9 mouse cellular contexts compared by ENCODE assay signal in genomic region chr13:58213801-58214200, GRCm38 (mm10). TPM values are rescaled to one million over a fixed set of nuclear protein-coding genes. Genes with fewer than 3 reads are reported as not detected.
DNase-seq lines count a peak whose midpoint lies in the region; ATAC-seq and TF ChIP-seq lines count a peak whose summit lies in the region.
"Had no signal": no experiment of that assay in that cellular context is flagged by ENCODE, and none has a peak within 500 bp of the region (broad histone marks: within the 10 kb centered on the region; RNA-seq: fewer than 3 reads in every experiment).

No protein-coding gene starts in this region.

- no peaks in the 10 kb centered on the region for H3K9me3 ChIP-seq in heart, embryonic 12.5 days (replicated peaks)
- no peaks in the 10 kb centered on the region for H3K9me3 ChIP-seq in ES-Bruce4 (replicated peaks; ENCODE audit: control insufficient read depth, insufficient read depth, low read length, poor library complexity, severe bottlenecking)
- H3K9me3 ChIP-seq in hindbrain, embryonic 13.5 days: no peaks in the 10 kb centered on the region
- no peaks in the 10 kb centered on the region for H3K9me3 ChIP-seq in midbrain, postnatal 0 days (ENCODE audit: low read length)

- no peak for ATAC-seq in heart, embryonic 12.5 days (ENCODE audit: insufficient number of reproducible peaks, low FRiP score)
- ATAC-seq in hindbrain, embryonic 13.5 days (ENCODE audit: low FRiP score): no peak
- no peak for ATAC-seq in midbrain, postnatal 0 days (ENCODE audit: low FRiP score)
- ATAC-seq: Patski had no signal

- TF ChIP-seq POLR2A in ES-Bruce4 (IDR thresholded peaks at IDR 0.05; ENCODE audit: insufficient read depth, low read length): no peak

- H3K9ac ChIP-seq in heart, embryonic 12.5 days: peak overlapping the region; percentile 50; the same call in 1 of the 2 replicates
- no peak overlapping the region for H3K9ac ChIP-seq in ES-Bruce4 (ENCODE audit: low read depth, poor library complexity, severe bottlenecking)
- peak overlapping the region; percentile 98 for H3K9ac ChIP-seq in hindbrain, embryonic 13.5 days
- no peak overlapping the region for H3K9ac ChIP-seq in midbrain, postnatal 0 days (replicated peaks; ENCODE audit: low read length, poor library complexity, severe bottlenecking)

- peaks cover 32% of the 10 kb centered on the region for H3K4me1 ChIP-seq in heart, embryonic 12.5 days (replicated peaks)
- H3K4me1 ChIP-seq in ES-Bruce4 (ENCODE audit: control insufficient read depth, insufficient read depth, low read length): no peaks in the 10 kb centered on the region
- peaks cover 35% of the 10 kb centered on the region for H3K4me1 ChIP-seq in hindbrain, embryonic 13.5 days (replicated peaks)
- peaks cover 10% of the 10 kb centered on the region; the same call in 1 of the 2 replicates for H3K4me1 ChIP-seq in midbrain, postnatal 0 days (ENCODE audit: insufficient read depth, low read length)

- no peak for TF ChIP-seq EP300 in ES-Bruce4 (IDR thresholded peaks at IDR 0.05; ENCODE audit: insufficient read depth, low read depth, low read length)

- H3K4me3 ChIP-seq in heart, embryonic 12.5 days: peak overlapping the region; percentile 73
- H3K4me3 ChIP-seq in ES-Bruce4 (ENCODE audit: low read depth, low read length): peak overlapping the region; percentile 25; the same call in 1 of the 2 replicates
- H3K4me3 ChIP-seq in hindbrain, embryonic 13.5 days: peak overlapping the region; percentile 100
- peak overlapping the region; percentile 99; the same call in 1 of the 2 replicates for H3K4me3 ChIP-seq in midbrain, postnatal 0 days (ENCODE audit: low read depth, low read length)

- 43% methylated on average over 8 of the region's 8 CpGs for WGBS in heart, embryonic 12.5 days
- 66% methylated on average over 8 of the region's 8 CpGs for WGBS in hindbrain, embryonic 13.5 days
- 63% methylated on average over 8 of the region's 8 CpGs for WGBS in midbrain, postnatal 0 days

- no peak for TF ChIP-seq CTCF in ES-Bruce4 (IDR thresholded peaks at IDR 0.05; ENCODE audit: low read depth, low read length)
- no peak for TF ChIP-seq CTCF in midbrain, postnatal 0 days (IDR thresholded peaks at IDR 0.05)

- H3K36me3 ChIP-seq in heart, embryonic 12.5 days: no peaks in the 10 kb centered on the region
- no peaks in the 10 kb centered on the region; the same call in 1 of the 2 replicates for H3K36me3 ChIP-seq in ES-Bruce4 (ENCODE audit: control insufficient read depth, insufficient read depth, low read length, poor library complexity, severe bottlenecking)
- no peaks in the 10 kb centered on the region for H3K36me3 ChIP-seq in hindbrain, embryonic 13.5 days
- H3K36me3 ChIP-seq in midbrain, postnatal 0 days (ENCODE audit: insufficient read depth, low read length): no peaks in the 10 kb centered on the region

- peak overlapping the region; percentile 84 for H3K4me2 ChIP-seq in heart, embryonic 12.5 days
- peak overlapping the region; percentile 87 for H3K4me2 ChIP-seq in hindbrain, embryonic 13.5 days
- peak overlapping the region; percentile 70 for H3K4me2 ChIP-seq in midbrain, postnatal 0 days (ENCODE audit: low read depth, low read length, poor library complexity, severe bottlenecking)

- DNase-seq in heart, adult 9 months (ENCODE audit: low spot score in 2 of 2): no peak
- no peak for DNase-seq in midbrain, postnatal 0 days (ENCODE audit: low spot score)
- DNase-seq in urinary bladder, postnatal 25 days (ENCODE audit: low spot score): no peak
- no peak for DNase-seq in retina, postnatal 1 day
- no peak for DNase-seq in kidney, adult 9 months

- H3K27me3 ChIP-seq in heart, embryonic 12.5 days (replicated peaks): 0 out of 2 replicates have a peak, but pooled peaks cover 3% of the 10 kb centered on the region
- H3K27me3 ChIP-seq in ES-Bruce4 (ENCODE audit: control insufficient read depth, insufficient read depth, low read length, poor library complexity, severe bottlenecking): no peaks in the 10 kb centered on the region
- no peaks in the 10 kb centered on the region for H3K27me3 ChIP-seq in hindbrain, embryonic 13.5 days
- no peaks in the 10 kb centered on the region for H3K27me3 ChIP-seq in midbrain, postnatal 0 days (ENCODE audit: insufficient read depth, low read length)
- H3K27me3 ChIP-seq: Patski had no signal

- H3K27ac ChIP-seq in heart, embryonic 12.5 days (ENCODE audit: poor library complexity, severe bottlenecking): no peak overlapping the region
- no peak overlapping the region for H3K27ac ChIP-seq in ES-Bruce4 (ENCODE audit: insufficient read depth, low read length)
- no peak overlapping the region for H3K27ac ChIP-seq in hindbrain, embryonic 13.5 days
- no peak overlapping the region for H3K27ac ChIP-seq in midbrain, postnatal 0 days (ENCODE audit: low read depth, low read length)

RNA-seq across cellular contexts. Expression of gene Ubqln1, which starts 1.7 kb away (rescaled TPM):
- 104 and 108 TPM in 2 replicates for polyA plus RNA-seq in heart, embryonic 12.5 days (2016; fragmentation: Nextera tagmentation; extraction: Ambion mirVana)
- 176 and 182 TPM in 2 replicates for polyA plus RNA-seq in ES-Bruce4 (2011; ENCODE audit: insufficient read depth, insufficient read length, low read depth, missing spikeins)
- polyA plus RNA-seq in hindbrain, embryonic 13.5 days (2015; fragmentation: Nextera tagmentation; extraction: Ambion mirVana): 125 and 126 TPM in 2 replicates
- 206 and 222 TPM in 2 replicates for total RNA-seq in midbrain, postnatal 0 days (2014; rRNA removed)
- polyA plus RNA-seq in midbrain, postnatal 0 days (2015; fragmentation: Nextera tagmentation; extraction: Ambion mirVana): 102 and 109 TPM in 2 replicates

RNA-seq across cellular contexts. Expression of gene Idnk, which starts 56.4 kb away (rescaled TPM):
- 25.4 and 28.9 TPM in 2 replicates for polyA plus RNA-seq in heart, embryonic 12.5 days (2016; fragmentation: Nextera tagmentation; extraction: Ambion mirVana)
- polyA plus RNA-seq in ES-Bruce4 (2011; ENCODE audit: insufficient read depth, insufficient read length, low read depth, missing spikeins): 25.1 and 28.9 TPM in 2 replicates
- polyA plus RNA-seq in hindbrain, embryonic 13.5 days (2015; fragmentation: Nextera tagmentation; extraction: Ambion mirVana): 71.4 and 73.5 TPM in 2 replicates
- total RNA-seq in midbrain, postnatal 0 days (2014; rRNA removed): 18.4 and 23.3 TPM in 2 replicates
- polyA plus RNA-seq in midbrain, postnatal 0 days (2015; fragmentation: Nextera tagmentation; extraction: Ambion mirVana): 54.3 and 54.6 TPM in 2 replicates

Comparison
In these comparisons a context has a peak if more than half of its experiments do, and no peak if none do; other contexts are left out.
1. H3K4me3 ChIP-seq: peak in every context shown above with its lines; median percentile 100 in hindbrain, embryonic 13.5 days; 99 in midbrain, postnatal 0 days; 73 in heart, embryonic 12.5 days; 25 in ES-Bruce4.
2. H3K9ac ChIP-seq: peak in heart, embryonic 12.5 days (single experiment) and hindbrain, embryonic 13.5 days (single experiment); none in ES-Bruce4 (single experiment) and midbrain, postnatal 0 days (single experiment).
3. Peak in every context shown above with its lines, with median percentiles within 50 percentile points of each other: H3K4me2 ChIP-seq.